Mouse (Mus musculus) cerebellum, adult 11 months (tissue): Measurements from ENCODE around the gene Grip1.

Experiments used
- DNase-seq: peaks from one replicate; pipeline ENCODE4 v3.0.0; 2022

Grip1 gene

DNA sequence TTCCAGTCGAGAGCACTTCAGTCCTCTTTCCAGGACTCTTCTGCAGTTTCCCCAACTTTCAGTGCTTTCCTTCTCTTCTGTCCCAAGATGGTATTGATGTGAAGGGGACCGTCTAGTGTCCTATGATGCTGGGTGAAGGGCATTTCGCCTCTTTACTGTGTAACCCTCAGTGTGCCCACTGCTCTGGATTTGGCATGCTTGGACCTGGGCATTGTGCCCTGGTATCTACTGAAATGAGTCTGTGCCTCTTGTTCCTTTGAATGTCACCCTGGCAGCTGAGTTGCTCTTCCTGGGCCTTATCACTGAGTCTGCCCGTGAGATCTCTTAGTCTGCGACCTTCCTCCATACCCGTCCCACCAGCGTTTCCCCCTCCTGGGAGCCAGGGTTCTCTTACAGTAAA is 9.7 kb downstream of the Grip1 start:
- no peak for DNase-seq

DNA sequence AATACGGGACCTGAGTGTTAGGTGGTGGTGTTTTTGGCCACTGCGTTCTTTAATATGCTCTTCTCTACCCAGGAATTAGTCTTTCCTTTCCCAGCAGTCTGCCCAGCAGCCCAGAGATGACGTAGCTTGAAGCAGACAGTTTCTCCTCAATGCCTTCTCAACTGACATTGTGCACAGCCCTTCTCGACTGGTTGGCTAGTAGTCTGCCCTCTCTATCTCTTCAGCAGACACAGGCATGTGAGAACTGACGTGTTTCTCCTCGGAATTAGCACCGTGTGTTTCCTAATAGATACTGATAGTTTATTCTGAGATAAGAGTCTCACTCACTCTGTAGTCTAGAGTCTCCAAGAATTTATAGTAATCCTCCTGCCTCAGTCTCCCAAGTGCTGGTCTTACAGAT is 10.2 kb downstream of the Grip1 start:
- no peak for DNase-seq

DNA sequence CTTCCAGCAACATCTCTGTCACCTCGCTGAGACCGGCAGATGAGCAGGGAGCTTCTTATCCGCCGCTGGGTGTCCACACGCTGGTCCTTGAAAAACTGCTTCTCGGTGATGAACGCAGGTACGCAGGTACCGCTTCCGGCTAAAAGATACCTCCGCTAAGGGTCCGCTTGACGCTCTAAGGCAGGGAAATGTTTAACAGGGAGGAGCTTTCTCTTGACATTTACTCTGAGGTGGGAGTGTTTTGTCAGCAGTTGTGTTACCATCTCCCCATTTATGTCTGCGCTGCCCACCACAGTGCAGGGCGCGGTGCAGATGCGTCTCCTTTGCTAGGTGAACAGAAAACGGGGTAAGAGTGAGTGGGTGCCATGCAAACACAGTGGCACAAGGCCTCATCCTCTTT is 14.3 kb downstream of the Grip1 start:
- no peak for DNase-seq

DNA sequence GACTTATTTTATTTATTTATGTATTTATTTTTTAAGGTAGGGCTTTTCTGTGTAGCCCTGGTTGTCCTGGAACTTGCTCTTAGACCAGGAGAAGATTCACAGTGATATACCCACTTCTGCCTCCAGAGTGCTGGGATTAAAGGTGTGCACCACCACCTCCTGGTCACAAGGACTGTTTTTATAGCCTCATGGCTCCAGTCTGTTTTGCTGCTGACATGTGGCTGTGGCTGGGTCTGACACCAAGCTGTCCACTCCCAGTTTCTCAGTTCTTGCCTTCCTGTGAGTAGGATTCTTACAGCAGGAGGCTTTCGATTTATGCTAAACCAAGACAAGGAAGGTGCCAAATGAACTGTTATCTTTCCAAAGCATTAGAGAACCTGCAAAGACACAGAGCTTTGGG is 16.5 kb downstream of the Grip1 start:
- no peak for DNase-seq

DNA sequence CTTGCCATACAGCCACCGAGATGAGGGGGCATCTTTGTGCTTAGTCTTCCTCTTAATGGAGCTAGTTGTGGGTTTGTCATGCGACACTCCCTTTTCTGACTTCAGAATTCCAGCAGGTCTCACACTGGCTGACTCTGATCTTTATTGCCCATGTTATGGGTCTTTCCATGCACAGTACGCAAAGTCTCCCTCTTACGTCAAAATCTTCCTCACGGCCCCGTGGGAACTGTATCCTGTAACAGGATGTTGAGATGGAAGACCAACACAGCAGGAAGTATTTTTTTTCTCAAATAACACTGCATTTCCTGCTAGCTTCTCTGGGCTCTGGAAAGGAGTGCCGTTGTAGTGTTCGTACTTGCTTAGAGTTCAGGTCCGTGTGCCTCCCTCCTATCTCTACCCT is 21.5 kb downstream of the Grip1 start:
- DNase-seq = no peak

DNA sequence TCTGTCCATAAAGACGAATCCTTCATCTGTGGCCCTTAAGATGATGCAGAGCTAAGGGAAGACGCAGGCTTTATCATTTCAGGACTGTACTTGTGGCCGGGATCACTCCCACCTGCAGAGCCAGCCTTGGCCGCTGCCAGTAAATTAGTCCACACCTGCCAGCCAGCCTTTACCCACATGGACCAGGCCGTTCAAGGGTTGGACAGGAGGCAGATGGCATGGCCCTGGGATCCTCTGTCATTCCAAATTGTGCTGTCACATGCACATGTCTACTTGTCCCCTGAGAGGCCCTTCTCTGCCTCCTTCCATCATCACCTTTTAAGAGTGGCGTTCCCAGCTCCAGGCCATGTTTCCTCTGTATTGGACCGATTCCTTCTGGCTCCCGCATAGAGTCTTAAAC is 24.0 kb downstream of the Grip1 start:
- DNase-seq = peak; percentile 69

DNA sequence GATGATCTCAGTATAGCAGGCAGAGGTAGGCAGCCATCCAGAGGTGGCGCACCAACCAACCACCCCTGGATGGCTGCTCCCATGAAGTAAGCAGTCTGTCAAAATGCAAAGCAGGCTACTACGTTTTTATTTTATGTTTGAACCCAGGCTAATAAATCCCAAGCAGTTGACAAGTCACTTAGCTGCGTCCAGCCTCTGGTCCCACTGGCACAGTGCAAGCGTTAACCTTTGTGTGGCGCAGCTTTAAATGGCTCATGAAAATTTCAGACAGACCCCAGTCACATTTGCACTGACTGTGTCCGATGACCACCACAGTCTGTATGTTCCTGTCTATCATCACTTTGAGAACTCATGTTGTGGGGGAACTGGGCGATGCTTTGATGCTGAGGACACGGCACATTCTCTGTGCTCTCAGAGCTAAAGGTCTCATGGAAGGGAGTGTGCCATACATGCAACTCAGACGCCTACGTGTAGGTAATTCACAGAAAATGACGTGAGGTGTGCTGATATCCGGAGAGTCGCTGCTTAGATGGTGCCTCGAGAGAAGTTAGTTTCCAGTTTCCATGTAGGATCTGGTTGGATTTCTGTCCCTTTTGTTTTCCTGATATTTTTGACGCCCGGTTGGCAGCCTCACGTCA is 29.6 kb downstream of the Grip1 start:
- DNase-seq = no peak

DNA sequence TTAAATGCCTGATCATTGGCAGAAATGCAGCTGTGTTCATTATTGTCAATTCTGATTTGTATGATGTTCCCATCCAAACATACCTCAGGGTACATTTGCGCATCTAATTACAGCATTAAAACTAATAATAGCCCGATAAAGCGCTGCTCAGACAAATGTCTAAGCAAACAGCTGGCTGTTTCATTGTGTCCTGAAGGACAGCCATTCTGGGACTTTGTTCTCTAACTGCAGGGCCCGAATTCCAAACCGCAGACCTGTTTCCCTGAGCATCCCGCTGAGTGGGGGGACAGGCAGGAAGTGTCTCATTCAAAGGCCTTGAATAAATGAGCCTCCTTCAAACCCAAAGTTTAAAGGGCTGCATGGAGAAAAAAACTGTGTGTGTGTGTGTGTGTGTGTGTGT is 30.1 kb downstream of the Grip1 start:
- no peak for DNase-seq

DNA sequence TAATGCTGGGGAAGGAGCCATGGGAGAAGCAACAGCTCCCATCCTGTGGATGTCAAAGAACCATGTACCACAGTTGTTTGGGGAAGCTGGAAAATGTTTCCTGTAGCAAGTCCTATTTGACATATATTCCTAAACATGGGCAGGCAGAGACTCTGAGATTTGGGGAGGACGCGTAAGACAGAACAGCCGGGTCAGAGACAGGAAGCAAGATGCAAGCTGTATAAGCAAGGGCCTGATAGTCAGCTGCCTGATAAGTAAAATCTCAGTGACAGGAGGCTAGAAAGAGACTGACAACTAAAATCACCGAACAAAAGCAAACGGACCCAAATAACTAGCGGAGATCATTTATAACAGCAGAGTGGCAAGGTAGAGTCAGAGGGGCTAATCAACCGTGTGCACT is 33.3 kb downstream of the Grip1 start:
- no peak for DNase-seq

DNA sequence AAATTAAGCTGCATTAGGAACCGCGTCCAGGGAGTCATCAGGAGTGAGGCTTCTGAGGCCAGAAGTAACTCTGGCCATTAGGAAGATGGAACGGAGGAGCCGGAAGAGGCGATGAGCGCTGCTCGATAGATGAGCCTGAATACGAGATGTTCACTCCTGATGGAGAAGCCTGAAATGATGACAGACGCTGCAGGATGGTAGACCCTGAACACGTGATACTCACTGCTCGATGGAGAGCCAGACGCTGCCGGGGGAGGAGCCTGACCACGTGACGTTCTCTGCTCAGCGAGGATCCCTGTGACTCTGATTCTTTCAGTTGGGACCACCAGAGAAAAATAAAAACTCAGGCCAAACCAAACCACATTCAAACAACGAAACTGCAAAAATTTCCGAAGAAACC is 37.2 kb downstream of the Grip1 start:
- DNase-seq = no peak

DNA sequence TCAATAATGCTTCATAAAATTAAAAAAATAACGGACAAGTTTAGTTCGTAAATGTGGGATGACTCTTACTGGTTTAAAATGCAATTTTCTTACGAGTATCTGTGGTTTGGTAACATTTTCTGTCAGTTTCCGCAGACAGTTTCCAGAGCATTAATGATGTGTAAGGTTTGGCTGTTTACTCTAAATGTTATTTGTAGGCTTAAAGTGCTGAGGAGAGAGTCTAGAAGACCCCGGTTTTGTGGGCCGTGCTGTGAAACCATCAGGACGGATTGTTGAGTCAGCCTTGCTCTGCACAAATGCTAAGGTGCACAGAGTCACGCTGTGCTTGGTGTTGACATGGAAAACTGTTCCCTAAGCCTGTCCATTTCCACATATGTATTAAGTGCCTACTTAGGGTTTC is 41.7 kb downstream of the Grip1 start:
- no peak for DNase-seq

DNA sequence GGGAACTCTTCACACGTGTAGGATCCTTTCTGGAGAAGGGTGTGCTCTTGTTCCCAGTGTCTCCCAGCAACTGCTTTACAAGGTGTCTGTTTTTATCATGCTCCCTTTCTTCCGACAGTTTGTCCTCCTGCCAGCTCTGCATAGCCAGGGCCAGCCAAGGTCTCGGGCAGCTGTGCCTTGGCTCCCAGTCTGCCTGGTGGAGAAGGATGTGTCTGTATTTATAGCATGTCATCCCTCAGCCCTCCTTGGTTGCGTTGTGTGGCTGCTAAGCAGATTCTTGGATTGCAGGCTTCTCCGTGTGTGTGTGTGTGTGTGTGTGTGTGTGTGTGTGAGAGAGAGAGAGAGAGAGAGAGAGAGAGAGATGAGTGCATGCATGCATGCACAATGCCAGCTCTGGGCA is 42.6 kb downstream of the Grip1 start:
- no peak for DNase-seq

DNA sequence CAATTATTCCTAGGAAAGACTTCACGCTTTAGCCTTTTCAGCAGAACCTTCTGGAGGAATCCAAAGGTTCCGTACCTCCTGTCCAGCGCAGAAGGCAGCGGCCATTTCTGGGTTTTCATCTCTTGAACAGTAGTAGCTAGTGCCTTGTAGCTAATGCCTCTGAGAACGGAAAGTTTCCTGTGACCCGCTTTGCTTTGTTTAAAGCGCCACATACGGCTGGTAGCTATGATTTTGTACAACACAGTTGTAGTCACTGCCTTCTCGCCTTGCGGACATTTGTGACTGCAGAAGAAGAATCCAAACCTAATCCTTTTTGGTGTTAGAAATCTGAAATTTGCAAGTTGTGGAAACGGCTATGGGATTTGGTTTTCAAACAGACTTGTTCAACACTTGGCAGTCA is 68.1 kb downstream of the Grip1 start:
- no peak for DNase-seq

DNA sequence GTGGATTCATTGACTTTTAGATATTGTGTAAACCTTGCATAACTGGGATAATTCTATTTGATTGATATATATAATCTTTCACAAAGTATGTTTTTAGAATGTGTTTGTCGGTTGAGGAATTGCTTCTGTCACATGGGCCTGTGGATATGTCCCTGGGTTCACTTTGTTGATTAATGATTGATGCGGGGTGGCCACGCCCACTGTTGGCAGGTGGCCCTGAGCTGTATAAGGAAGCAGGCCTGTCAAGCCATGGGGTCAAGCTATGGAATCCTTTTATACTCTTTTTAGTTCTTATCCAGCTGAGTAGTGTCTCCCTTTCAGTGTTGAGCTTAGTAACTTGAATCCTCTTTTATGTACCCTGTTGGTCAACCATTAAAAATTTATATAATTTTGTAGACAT is 72.1 kb downstream of the Grip1 start:
- DNase-seq = no peak

DNA sequence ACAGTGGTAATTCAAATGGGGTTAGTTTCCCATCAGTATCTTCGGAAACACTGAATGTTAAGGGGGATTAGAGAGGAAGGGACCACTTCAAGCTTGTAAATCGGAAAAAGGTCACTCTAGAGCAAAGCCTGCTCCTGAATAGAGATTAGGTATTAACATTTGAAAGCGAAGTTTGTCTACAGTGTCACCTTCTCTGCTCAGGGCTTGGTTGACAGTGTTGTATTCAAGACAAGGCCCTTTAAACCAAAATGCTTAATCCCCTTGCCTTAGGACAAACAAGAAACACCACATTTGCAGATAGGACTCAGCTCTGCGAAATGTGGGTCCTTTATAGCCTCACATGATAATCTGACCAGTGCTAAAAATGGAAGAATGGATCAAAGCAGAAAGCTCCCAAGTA is 81.2 kb downstream of the Grip1 start:
- no peak for DNase-seq

DNA sequence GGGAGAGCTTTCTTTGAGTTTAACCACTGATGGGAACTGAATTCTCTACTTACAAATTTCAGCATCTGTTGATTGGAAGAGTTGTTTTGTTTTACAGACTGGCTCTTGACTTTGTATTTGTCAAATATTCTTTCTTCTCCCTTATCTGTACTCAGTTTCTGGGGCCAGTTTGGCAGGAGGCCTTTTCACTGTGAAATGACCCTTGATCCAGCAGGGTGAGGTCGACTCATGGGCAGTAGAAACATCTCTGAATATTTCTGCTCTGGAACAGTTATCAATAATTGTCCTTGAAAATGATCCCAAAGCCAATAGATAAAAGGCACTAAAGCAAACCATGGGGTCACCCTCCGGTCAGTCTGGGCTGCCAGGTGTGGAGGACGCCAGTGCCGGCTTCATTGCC is 88.0 kb downstream of the Grip1 start:
- no peak for DNase-seq

DNA sequence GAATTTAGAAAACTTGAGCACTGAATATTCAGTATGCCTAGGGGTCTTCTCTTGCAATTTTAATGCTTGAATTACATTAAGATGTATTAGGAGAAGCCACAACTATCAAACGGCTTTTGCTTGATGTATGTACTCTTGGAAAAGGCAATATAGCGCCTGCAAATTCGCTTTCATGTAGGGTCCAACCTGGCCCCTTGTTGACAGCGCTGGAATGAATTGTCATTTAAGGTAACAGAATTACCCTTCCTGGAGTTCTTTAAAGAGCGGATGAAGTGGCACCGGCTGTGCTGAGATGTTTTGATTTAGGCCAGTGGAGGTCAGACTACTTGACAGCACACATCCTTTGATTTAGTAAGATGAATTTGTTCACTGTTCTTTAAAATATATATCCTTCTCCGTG is 90.1 kb downstream of the Grip1 start:
- DNase-seq = no peak

DNA sequence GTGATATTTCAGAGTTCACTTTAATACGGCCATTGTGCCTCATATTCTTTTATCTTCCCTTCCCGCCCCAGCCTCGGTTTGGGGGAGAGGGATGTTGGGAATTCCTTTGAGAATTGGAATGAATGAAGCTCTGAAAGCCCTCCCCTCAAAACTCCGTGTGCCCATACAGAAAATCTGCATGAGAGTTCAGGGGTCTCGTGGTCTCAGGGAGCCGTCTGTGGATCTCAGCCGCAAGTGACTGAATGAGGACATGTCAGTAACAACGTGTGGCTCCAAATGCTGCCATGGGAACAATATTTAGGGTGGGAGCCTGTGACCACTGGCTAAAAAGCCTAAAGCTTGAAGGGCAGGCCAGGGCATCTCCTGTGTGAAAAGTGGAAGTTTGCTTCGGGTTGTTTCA is 91.1 kb downstream of the Grip1 start:
- DNase-seq = no peak

DNA sequence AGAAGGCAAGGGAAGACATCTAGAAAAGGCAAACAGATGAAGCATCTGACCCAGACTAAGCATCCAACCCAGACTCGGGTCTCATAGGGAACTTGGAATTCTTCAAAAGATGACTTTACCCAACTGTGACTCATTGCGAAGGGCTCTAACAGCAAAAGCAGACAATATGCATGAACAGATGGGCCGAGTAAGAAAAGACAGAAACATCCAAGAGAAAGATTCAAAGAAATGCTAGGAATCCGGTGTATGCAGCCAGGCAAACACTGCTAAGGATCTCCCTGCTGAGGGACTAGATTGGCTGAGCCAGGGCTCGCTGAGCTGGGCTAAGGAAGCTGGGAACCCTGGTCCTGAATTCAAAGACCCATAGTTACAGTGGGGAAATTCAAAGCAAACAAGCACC is 94.2 kb downstream of the Grip1 start:
- no peak for DNase-seq

DNA sequence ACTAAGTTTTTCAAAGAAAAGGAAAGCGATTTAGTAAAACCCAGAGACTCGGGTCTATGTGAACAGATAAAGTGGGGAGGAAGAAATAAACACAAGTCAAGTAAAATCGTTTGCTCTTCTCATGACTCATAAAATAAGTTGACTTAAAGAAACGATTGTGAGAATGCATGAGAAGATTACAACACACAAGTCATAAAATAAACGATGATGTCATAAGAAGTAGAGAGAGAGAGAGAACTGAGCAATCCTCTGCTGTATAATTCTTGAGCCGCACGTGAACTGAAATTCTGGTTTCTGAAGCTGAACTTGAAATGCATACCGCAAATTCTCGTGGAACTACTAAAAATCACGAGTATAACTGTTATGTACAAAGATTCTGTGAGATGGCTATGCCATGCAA is 95.1 kb downstream of the Grip1 start:
- no peak for DNase-seq

DNA sequence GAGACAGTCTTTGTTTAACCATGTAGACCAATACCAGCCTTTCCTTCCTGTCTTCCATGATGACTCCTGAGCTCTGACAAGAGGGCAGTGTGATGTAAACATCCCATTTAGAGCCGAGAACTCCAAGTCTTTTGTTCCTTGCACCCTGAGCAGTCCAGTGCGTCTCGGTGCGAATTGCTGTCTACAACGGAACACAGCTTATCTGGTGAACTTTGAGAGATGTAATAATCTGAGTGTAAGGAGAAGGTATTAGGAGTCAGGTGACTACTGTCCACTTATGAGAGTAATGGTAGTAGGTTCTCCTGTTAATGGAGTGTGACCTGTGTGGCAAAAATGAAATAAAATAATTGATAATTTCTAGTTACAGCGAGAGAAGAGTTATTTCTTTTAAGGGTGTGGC is 97.0 kb downstream of the Grip1 start:
- DNase-seq = no peak

DNA sequence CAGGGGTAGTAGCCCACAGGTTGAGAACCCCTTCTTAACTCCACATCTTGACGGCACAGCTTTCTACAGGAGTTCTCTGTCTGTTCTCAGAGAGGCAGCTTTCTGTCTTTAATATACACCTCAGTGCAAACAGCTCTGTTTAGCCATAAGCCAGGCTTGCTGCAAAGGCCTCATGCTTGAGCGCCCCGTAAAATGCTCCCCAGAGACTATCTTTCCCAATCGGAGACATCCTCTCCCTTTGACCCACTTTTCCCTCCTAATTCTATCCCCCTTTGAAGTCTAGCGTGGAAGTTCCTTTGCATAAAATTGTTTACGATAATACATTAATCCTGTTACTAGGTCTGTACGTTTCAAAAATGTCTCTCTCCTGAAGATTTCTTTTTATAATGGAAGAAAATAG is 102.7 kb downstream of the Grip1 start:
- DNase-seq = no peak

DNA sequence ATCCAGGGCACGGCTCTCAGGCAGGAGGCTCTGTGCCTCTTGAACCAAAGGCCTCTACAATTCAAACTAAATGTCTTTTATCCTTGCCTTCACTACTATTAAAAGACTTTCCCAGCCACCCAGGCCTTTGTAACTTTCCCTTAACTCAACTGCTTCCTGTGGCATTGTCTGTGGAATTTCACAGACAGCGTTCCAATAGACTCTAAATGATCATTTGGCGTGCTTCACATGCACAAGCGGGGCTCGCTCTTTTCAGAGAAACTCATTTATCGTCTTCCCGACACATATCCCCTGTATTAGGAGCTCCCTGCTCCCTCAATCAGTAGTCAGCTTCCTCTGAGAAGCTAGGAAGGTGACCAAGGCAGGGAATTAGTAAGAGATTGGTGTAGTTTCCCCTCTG is 104.8 kb downstream of the Grip1 start:
- no peak for DNase-seq

DNA sequence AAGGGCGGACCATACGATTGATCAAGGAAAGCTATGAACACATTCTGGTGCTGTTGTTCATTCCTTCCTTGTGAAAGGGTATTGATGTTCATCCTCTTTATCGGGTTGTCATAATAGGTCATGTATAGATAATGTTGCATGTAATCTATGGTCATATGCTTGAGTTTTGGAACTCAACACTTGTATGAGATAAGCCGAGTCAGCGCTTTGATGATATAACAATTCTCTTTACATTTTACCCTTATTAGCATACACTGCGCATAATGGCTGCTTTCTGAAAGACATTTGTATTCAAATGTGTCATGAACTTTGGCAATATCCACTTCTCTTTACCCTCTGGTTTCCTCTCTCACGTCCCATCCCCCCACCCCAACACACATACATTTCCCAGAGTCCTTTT is 111.2 kb downstream of the Grip1 start:
- no peak for DNase-seq

DNA sequence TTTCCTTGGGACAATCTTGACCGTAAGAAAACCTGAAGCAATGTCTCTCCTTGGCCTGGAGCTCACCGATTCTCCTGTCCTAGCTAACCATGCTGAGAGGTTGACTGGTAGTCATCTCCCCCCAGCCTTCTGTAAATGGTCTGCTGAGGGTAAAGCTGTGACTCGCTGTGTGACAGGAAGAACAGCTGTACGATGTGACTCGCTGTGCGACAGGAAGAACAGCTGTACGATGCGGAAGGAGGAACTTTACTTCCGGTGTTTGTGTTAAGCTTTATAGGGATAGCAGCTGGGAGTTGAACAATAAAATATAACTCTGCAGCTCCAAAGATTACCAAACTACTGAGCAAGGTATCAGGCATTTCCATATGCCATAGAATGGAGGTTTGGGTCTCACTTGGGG is 119.5 kb downstream of the Grip1 start:
- DNase-seq = no peak

DNA sequence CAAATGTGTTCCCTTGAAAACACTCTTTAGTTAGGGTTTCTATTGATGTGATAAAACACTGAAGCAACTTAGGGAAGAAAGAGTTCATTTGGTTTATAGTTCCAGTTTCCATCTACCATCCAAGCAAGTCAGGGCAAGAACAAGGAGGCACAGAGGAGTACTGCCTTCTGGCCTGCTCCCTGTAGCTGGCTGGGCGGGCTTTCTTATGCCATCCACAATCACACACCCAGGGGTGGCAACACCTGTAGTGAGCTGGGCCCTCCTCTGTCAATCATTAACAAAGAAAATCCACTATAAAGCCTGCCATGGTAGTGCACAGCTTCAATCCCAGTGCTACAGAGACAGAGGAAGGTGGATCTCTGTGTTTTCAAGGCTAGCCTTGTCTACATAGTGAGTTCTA is 122.2 kb downstream of the Grip1 start:
- DNase-seq = no peak
